Mouse (Mus musculus): Measurements from ENCODE around the gene Gstt4.

DNA sequence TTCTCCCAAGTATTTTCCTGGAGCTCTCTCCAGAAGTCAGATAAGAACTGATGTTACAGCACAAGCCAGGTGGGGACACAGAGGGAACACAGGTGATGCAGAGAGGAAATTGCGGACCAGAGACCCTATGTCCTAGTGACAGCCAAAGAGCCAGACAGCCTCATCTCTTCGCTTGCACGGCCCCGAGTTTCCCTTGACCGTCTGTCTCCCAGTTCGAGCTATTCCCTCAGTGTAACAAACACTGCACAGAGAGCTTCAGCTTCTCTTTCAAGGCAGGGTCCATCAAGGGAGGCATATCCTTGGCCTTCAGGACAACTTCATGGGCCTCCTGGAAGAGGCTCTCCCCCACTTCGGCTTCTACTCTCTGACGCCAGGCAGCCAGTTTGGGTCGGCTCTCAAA lies 47.8 kb downstream of the Gstt4 start:
- no peak for TF ChIP-seq POLR2A (IDR thresholded peaks at IDR 0.05; ENCODE audit: borderline replicate concordance, extremely low read depth, low read depth, low read length)
- TF ChIP-seq CTCF (IDR thresholded peaks at IDR 0.05; ENCODE audit: insufficient read depth, low read length), result no peak

All from lung, adult 2 months (tissue).